Mouse (Mus musculus) lung, adult 2 months (tissue): ENCODE measurements at regions not wholly inside any gene's neighbourhood (a gene's known extent, or its start where the extent isn't known, plus 50 kb on each side); places are given as distances from the start of the nearest gene placed in this dataset.

Experiments used
- CTCF ChIP-seq: fragments of 200-500 bp; IDR thresholded peaks from 2 replicates; pipeline ENCODE4 v1.5.1; 2011; ENCODE audit warnings: mild to moderate bottlenecking, low read length, control low read depth; ENCODE audit not compliant: insufficient read depth
- POLR2A ChIP-seq: fragments of 200-500 bp; IDR thresholded peaks from 2 replicates; pipeline ENCODE4 v1.6.1; 2011; ENCODE audit warnings: low read depth, mild to moderate bottlenecking, control low read depth, low read length, borderline replicate concordance; ENCODE audit errors: extremely low read depth

DNA sequence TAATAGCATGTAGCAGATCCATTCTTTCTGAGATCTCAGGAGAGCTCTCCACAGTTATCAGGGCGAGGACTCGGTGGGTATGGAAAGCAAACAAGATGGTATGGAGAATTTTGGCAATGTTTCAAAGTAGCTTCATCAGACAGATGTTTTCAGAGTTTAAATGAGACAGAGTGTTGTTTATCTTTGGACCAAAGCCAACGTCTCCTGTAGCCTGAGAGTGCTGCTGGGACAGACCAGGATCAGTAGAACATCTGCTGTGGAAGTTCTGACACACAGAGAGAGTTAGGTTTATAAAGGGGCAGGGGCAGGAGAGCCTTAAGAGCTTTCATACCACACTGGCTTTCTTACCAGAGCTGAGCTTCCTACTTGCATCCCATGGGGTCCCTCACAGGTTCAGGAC lies 97.6 kb downstream of the Dact1 start:
- TF ChIP-seq CTCF = no peak
- TF ChIP-seq POLR2A = no peak
